Mouse (Mus musculus) heart, embryonic 10.5 days (tissue): ENCODE measurements around the gene Chga. TPM values are rescaled to one million over a fixed set of nuclear protein-coding genes. Genes with fewer than 3 reads are reported as not detected.

Source experiments
- DNase-seq: peaks from one replicate; pipeline ENCODE4 v3.0.0-alpha.2; 2017; ENCODE audit warnings: low spot score
- H3K27ac ChIP-seq: fragments of 300-500 bp; sonication (generic); 2 replicates; pipeline ENCODE4 v1.5.1; 2016; ENCODE audit warnings: mild to moderate bottlenecking
- H3K27me3 ChIP-seq: fragments of 300-500 bp; sonication (generic); 2 replicates; pipeline ENCODE4 v1.6.1; 2016; ENCODE audit warnings: mild to moderate bottlenecking; ENCODE audit not compliant: poor library complexity, insufficient read depth, severe bottlenecking
- H3K36me3 ChIP-seq: fragments of 300-500 bp; sonication (generic); 2 replicates; pipeline ENCODE4 v1.6.1; 2016; ENCODE audit warnings: mild to moderate bottlenecking, moderate library complexity
- H3K4me1 ChIP-seq: fragments of 300-500 bp; sonication (generic); 2 replicates; pipeline ENCODE4 v1.6.1; 2016; ENCODE audit warnings: mild to moderate bottlenecking
- H3K4me3 ChIP-seq: fragments of 300-500 bp; sonication (generic); 2 replicates; pipeline ENCODE4 v1.5.1; 2016; ENCODE audit warnings: mild to moderate bottlenecking, moderate library complexity
- H3K9me3 ChIP-seq: fragments of 300-500 bp; sonication (generic); 2 replicates; pipeline ENCODE4 v1.6.1; 2016; ENCODE audit warnings: mild to moderate bottlenecking, moderate library complexity
- WGBS: fragments of 180-500 bp; shearing (Covaris S2); methylation state at CpG from one replicate; pipeline ENCODE4 v1.1.7; 2016; 5-methylcytosine and 5-hydroxymethylcytosine counted together
- polyA plus RNA-seq: library from polyadenylated mRNA; unstranded; fragments of >200 nt; fragmentation: Nextera tagmentation; extraction: Ambion mirVana; gene quantifications from 2 replicates; pipeline ENCODE4 v1.2.1, GENCODE M21; 2016

Chga gene
- polyA plus RNA-seq, 1 experiment from 2014 or later = 0.44 TPM

GRCm38 (mm10) chr12:102590711-102591360 is 36.1 kb downstream of the Chga start:
- no peaks in the 10 kb centered on the region for H3K27me3 ChIP-seq
- H3K9me3 ChIP-seq = no peaks in the 10 kb centered on the region
- no peak overlapping the region for H3K4me3 ChIP-seq
- DNase-seq = no peak
- H3K27ac ChIP-seq = no peak overlapping the region
- WGBS = 83% methylated on average over 17 of the region's 17 CpGs
- peaks cover 30% of the 10 kb centered on the region for H3K4me1 ChIP-seq
- no peaks in the 10 kb centered on the region for H3K36me3 ChIP-seq

GRCm38 (mm10) chr12:102593699-102594098 is 38.9 kb downstream of the Chga start:
- Histone ChIP-seq H3K27me3 (no peaks in the 10 kb centered on the region), H3K4me3 (no peak overlapping the region), H3K27ac (peak overlapping the region; percentile 42; the same call in 1 of the 2 replicates), H3K4me1 (peaks cover 26% of the 10 kb centered on the region), H3K36me3 (no peaks in the 10 kb centered on the region), H3K9me3 (peaks cover 4% of the 10 kb centered on the region; the same call in 1 of the 2 replicates)
- 45% methylated on average over 9 of the region's 9 CpGs for WGBS
- DNase-seq = no peak

GRCm38 (mm10) chr12:102594627-102595026 is 39.9 kb downstream of the Chga start:
- no peaks in the 10 kb centered on the region for H3K27me3 ChIP-seq

DNA sequence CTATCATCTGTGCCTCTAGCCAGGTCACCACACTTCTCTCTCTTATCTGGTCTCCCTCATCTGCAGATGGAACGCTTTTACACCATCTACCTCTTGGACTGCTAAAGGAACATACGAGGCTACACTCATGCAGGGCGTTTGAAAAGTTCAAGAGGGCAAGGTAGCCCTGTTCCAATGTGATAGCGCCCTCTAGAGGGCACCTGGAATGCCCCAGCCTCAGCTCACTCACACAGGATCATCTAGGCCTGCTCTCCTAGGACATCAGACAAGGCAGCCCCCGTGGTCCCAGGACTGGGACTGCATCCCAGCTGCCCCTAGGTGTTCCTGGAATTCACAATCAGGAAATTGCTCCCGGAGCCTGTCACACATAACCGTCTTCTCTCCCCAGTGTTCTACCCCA is 41.6 kb downstream of the Chga start:
- Histone ChIP-seq H3K9me3 (peaks cover 4% of the 10 kb centered on the region; the same call in 1 of the 2 replicates), H3K27me3 (no peaks in the 10 kb centered on the region), H3K36me3 (no peaks in the 10 kb centered on the region), H3K27ac (peak overlapping the region; percentile 24; the same call in 1 of the 2 replicates), H3K4me1 (peaks cover 26% of the 10 kb centered on the region), H3K4me3 (no peak overlapping the region)
- 64% methylated on average over 7 of the region's 7 CpGs for whole genome bisulfite sequencing
- DNase-seq = no peak

More at GRCm38 (mm10) chr12:102594627-102595026, 39.9 kb downstream of the Chga start:
- WGBS = 79% methylated on average over 9 of the region's 9 CpGs
- no peak for DNase-seq
- H3K4me1 ChIP-seq = peaks cover 26% of the 10 kb centered on the region
- H3K4me3 ChIP-seq = no peak overlapping the region
- peak overlapping the region; percentile 7; the same call in 1 of the 2 replicates for H3K27ac ChIP-seq
- H3K36me3 ChIP-seq = no peaks in the 10 kb centered on the region
- peaks cover 4% of the 10 kb centered on the region; the same call in 1 of the 2 replicates for H3K9me3 ChIP-seq

DNA sequence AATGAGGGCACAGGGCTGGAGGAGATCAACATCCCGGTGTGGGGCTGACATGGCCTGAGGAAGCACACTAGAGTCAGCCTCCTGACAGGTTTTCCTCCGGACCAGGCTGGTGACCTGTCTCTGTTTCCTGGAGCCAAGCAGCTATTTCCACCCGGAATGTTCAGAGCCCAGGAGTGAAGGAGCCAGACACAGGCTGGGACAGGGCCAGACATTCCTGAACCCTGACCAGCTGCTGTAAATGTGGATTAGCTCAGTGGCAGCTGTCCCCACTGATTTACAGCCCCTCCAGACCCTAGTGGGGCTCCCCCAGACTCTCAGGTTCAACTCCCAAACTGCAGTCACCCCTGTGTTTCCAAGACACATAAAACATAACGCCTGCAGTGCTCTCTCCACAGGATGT is 42.7 kb downstream of the Chga start:
- Histone ChIP-seq H3K27ac (no peak overlapping the region), H3K27me3 (no peaks in the 10 kb centered on the region), H3K9me3 (peaks cover 4% of the 10 kb centered on the region; the same call in 1 of the 2 replicates), H3K4me3 (no peak overlapping the region), H3K36me3 (no peaks in the 10 kb centered on the region), H3K4me1 (peaks cover 29% of the 10 kb centered on the region)
- DNase-seq = no peak
- 47% methylated on average over 4 of the region's 4 CpGs for WGBS

DNA sequence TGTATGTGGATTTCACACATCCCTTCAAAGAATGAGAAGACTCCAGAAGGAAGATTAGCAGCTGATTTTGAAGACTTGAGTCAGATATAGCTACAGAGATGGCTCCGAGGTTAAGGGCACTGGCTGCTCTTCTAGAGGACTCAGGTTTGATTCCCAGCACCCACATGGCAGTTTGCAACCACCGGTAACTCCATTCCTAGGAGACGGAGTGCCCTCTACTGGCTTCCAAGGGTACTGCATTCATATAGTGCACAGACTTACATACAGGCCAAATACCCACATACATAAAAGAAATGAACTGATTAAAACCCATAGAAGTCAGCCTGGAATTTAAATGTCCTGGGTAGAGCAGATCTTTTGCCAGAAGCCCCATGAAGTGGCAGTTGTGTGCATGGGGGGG is 43.8 kb downstream of the Chga start:
- peaks cover 21% of the 10 kb centered on the region for H3K4me1 ChIP-seq
- no peak for DNase-seq
- peaks cover 4% of the 10 kb centered on the region; the same call in 1 of the 2 replicates for H3K9me3 ChIP-seq
- H3K36me3 ChIP-seq = no peaks in the 10 kb centered on the region
- no peak overlapping the region for H3K27ac ChIP-seq
- H3K27me3 ChIP-seq = no peaks in the 10 kb centered on the region
- H3K4me3 ChIP-seq = no peak overlapping the region
- WGBS = 92% methylated on average over 3 of the region's 3 CpGs

DNA sequence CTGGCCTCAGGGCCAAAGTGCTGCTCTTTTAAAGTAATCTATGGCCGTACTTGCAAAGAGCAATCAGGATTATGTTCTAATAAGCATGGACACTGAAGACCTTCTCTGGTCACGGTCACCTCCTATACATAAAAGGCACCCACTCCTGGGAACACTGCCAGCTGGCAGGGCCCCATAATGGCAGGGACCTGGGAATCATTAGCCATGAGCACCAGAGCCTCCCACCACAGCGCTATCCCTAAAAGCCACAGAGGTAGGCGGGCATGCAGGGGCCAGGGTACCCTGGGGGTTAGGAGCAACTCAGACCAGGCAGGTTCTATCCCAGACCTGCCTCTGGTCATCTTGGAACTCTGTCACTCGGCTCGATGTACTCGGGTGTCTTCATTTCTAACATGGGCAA is 45.0 kb downstream of the Chga start:
- H3K27ac ChIP-seq = no peak overlapping the region
- DNase-seq = no peak

GRCm38 (mm10) chr12:102600345-102600744 is 45.6 kb downstream of the Chga start:
- WGBS = 77% methylated on average over 6 of the region's 6 CpGs
- DNase-seq = no peak
- H3K9me3 ChIP-seq = peaks cover 4% of the 10 kb centered on the region; the same call in 1 of the 2 replicates
- no peaks in the 10 kb centered on the region for H3K27me3 ChIP-seq
- H3K36me3 ChIP-seq = no peaks in the 10 kb centered on the region
- no peak overlapping the region for H3K4me3 ChIP-seq
- H3K27ac ChIP-seq = no peak overlapping the region
- H3K4me1 ChIP-seq = peaks cover 9% of the 10 kb centered on the region

More for the DNA sequence above, 45.0 kb downstream of the Chga start:
- Histone ChIP-seq H3K27me3 (no peaks in the 10 kb centered on the region), H3K4me3 (no peak overlapping the region), H3K4me1 (peaks cover 10% of the 10 kb centered on the region), H3K36me3 (no peaks in the 10 kb centered on the region), H3K9me3 (peaks cover 4% of the 10 kb centered on the region; the same call in 1 of the 2 replicates)
- 82% methylated on average over 7 of the region's 7 CpGs for WGBS

- DNase-seq = no peak
- no peak overlapping the region for H3K27ac ChIP-seq
These were observed 47.1 kb downstream of the Chga start for GRCm38 (mm10) chr12:102601847-102602246.

DNA sequence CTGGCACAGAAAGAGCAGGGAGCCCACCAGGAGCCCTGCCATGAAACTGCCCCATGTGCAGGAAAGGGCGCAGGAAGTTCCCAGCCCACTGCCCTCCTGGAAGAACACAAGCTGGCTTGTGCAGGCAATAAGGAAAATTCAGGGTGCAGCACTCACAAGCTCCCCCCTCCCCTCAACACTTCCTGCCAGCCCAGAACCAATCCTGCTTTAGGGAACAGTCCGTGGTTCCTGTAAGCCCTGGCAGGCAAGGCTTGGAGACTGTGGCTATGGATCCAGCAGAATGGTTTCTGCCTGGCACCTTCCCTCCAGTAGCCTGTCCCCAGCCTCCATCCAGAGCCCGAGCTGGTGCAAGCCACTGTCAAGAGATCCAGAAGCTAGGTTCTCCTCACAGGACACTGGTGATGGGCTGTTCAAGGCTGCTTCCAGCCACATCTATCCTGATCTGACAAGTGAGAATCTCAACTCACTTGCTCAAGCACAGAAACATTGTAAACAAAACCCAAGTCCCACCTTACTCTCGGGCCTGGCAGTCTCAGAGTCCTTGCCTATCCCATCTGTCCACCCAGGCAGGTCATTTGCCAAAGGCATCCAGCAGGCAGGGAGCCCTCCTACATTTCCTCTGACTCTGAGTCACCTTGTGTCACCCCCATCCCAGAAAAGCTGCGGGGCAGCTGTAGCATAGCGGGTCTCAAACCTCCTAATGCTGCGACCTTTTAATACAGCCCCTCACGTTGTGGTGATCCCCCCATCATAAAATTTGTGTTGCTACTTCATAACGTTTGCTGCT is 47.7 kb downstream of the Chga start:
- Histone ChIP-seq H3K27ac (no peak overlapping the region), H3K27me3 (no peaks in the 10 kb centered on the region), H3K4me1 (peaks cover 6% of the 10 kb centered on the region), H3K36me3 (no peaks in the 10 kb centered on the region), H3K4me3 (no peak overlapping the region), H3K9me3 (peaks cover 4% of the 10 kb centered on the region; the same call in 1 of the 2 replicates)
- WGBS = 72% methylated on average over 9 of the region's 9 CpGs
- DNase-seq = no peak

More at GRCm38 (mm10) chr12:102601847-102602246, 47.1 kb downstream of the Chga start:
- peaks cover 9% of the 10 kb centered on the region for H3K4me1 ChIP-seq
- H3K9me3 ChIP-seq = peaks cover 4% of the 10 kb centered on the region; the same call in 1 of the 2 replicates
- H3K36me3 ChIP-seq = no peaks in the 10 kb centered on the region
- 54% methylated on average over 8 of the region's 8 CpGs for WGBS
- no peaks in the 10 kb centered on the region for H3K27me3 ChIP-seq
- no peak overlapping the region for H3K4me3 ChIP-seq

DNA sequence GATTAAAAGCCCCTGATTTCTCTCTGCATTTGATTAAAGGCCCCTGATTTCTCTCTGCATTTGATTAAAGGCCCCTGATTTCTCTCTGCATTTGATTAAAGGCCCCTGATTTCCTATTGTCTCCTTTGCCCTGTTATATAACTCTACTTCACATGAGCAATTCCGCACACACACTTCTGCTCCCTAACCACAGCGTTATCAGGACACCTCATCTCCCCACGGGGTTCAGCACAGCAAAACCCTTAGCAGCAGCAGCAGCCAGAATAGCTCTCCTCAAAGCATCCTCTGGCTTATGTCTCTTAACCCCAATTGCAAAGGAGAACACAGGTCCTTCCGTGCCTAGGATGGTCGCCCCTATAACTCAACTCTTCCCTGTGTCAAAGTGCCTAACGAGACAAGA is 50.8 kb downstream of the Chga start:
- no peak for DNase-seq
- Histone ChIP-seq H3K27me3 (no peaks in the 10 kb centered on the region), H3K9me3 (no peaks in the 10 kb centered on the region), H3K4me1 (peaks cover 22% of the 10 kb centered on the region), H3K36me3 (no peaks in the 10 kb centered on the region), H3K27ac (no peak overlapping the region), H3K4me3 (no peak overlapping the region)
- WGBS = 80% methylated on average over 6 of the region's 6 CpGs

- H3K36me3 ChIP-seq = no peaks in the 10 kb centered on the region
- no peaks in the 10 kb centered on the region for H3K9me3 ChIP-seq
- WGBS = 85% methylated on average over 8 of the region's 8 CpGs
- no peak overlapping the region for H3K27ac ChIP-seq
- no peak overlapping the region for H3K4me3 ChIP-seq
- H3K27me3 ChIP-seq = no peaks in the 10 kb centered on the region
- H3K4me1 ChIP-seq = peaks cover 19% of the 10 kb centered on the region
- no peak for DNase-seq
These were observed 52.3 kb downstream of the Chga start for GRCm38 (mm10) chr12:102607066-102607465.
